Mouse (Mus musculus): Measurements from ENCODE around the gene Obsl1.

DNA sequence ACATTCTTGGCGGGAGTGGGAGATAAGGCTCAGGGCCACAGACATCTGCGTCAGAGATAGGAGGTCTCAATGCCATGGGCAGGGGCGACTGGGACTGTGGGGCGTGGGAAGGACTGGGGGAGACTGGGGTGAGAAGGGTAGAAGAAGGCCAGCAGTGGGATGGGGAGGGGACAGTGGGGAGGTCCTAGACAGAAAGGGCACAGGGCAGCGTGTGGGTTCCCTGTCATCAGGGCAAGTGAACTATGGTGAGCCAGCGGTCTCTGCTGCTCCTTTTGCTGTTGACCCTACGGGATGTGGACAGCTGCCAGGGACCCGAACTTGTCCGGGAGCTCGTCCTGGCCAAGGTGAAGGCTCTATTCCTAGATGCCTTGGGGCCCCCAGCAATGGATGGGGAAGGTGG lies 754 bp upstream of the Obsl1 start, which contains the start of gene Inha:
- TF ChIP-seq CTCF (IDR thresholded peaks at IDR 0.05; ENCODE audit: borderline replicate concordance, insufficient read depth, low read depth, low read length), result no peak
- TF ChIP-seq POLR2A (IDR thresholded peaks at IDR 0.05; ENCODE audit: borderline replicate concordance, insufficient read depth, low read length), result no peak
